Mouse (Mus musculus) fibroblast of lung, adult 2 months (primary cell): Measurements from ENCODE around the gene Gm20388.
A peak's percentile ranks its signal among the peaks of the same experiment; 100 is the strongest.
"Not testable (repeated sequence)": the region's sequence is repeated elsewhere in the genome, so short reads cannot be mapped to it uniquely, and the experiment has no call there.

Experiments
- DNase-seq: peaks from one replicate; pipeline ENCODE4 v3.0.0-alpha.2; 2011; ENCODE audit warnings: low read depth

Gm20388 gene

GRCm38 (mm10) chr8:124011580-124011979 is 4100.9 kb downstream of the Gm20388 start:
- no peak for DNase-seq

- DNase-seq: no peak
Observed at GRCm38 (mm10) chr8:124011989-124012586, 4101.4 kb downstream of the Gm20388 start.

GRCm38 (mm10) chr8:124014299-124014698 is 4103.7 kb downstream of the Gm20388 start:
- DNase-seq: not testable (repeated sequence)

GRCm38 (mm10) chr8:124014751-124015150 is 4104.1 kb downstream of the Gm20388 start:
- no peak for DNase-seq

GRCm38 (mm10) chr8:124019782-124020181 is 4109.1 kb downstream of the Gm20388 start:
- DNase-seq: no peak

- DNase-seq: no peak
Observed at GRCm38 (mm10) chr8:124020439-124021236, 4110.0 kb downstream of the Gm20388 start.

GRCm38 (mm10) chr8:124021237-124022227 is 4110.9 kb downstream of the Gm20388 start, which contains the start of the genes Taf5l and Urb2:
Gene Taf5l, minus strand, starts transcription at chr8:124021397.
Gene Urb2, plus strand, starts transcription at chr8:124021508.
- peak; percentile 56 for DNase-seq

GRCm38 (mm10) chr8:124026265-124026664 is 4115.6 kb downstream of the Gm20388 start:
- not testable (repeated sequence) for DNase-seq

GRCm38 (mm10) chr8:124027831-124028230 is 4117.2 kb downstream of the Gm20388 start:
- no peak for DNase-seq

GRCm38 (mm10) chr8:124033400-124033799 is 4122.8 kb downstream of the Gm20388 start:
- no peak for DNase-seq

GRCm38 (mm10) chr8:124038121-124038520 is 4127.5 kb downstream of the Gm20388 start:
- no peak for DNase-seq

GRCm38 (mm10) chr8:124039351-124039750 is 4128.7 kb downstream of the Gm20388 start:
- DNase-seq: no peak

GRCm38 (mm10) chr8:124042201-124042600 is 4131.6 kb downstream of the Gm20388 start:
- no peak for DNase-seq

- DNase-seq: no peak
Observed at GRCm38 (mm10) chr8:124044421-124044820, 4133.8 kb downstream of the Gm20388 start.

GRCm38 (mm10) chr8:124044931-124045330 is 4134.3 kb downstream of the Gm20388 start:
- no peak for DNase-seq

GRCm38 (mm10) chr8:124045856-124046255 is 4135.2 kb downstream of the Gm20388 start:
- no peak for DNase-seq

GRCm38 (mm10) chr8:124052110-124052509 is 4141.5 kb downstream of the Gm20388 start:
- DNase-seq: no peak

GRCm38 (mm10) chr8:124052568-124052967 is 4141.9 kb downstream of the Gm20388 start:
- no peak for DNase-seq

GRCm38 (mm10) chr8:124056832-124057655 is 4146.4 kb downstream of the Gm20388 start:
- no peak for DNase-seq

GRCm38 (mm10) chr8:124066325-124067058 is 4155.9 kb downstream of the Gm20388 start:
- DNase-seq: peak; percentile 54
